Mouse (Mus musculus) spleen, adult 10 weeks (tissue): ENCODE data around the gene Olfr209. TPM values are rescaled to one million over a fixed set of nuclear protein-coding genes. Genes with fewer than 3 reads are reported as not detected.

Source experiments
- polyA plus RNA-seq: library from polyadenylated mRNA; stranded (reverse); fragments of 350-450 nt; fragmentation: Illumina TruSeq; extraction: RNeasy Lipid Tissue Mini Kit (QIAGEN cat#74804); gene quantifications from one replicate; pipeline ENCODE4 v1.2.3, GENCODE M21; 2015; ENCODE audit warnings: low replicate concordance; ENCODE audit not compliant: insufficient read depth

Gene Olfr209
- polyA plus RNA-seq, result not detected

DNA sequence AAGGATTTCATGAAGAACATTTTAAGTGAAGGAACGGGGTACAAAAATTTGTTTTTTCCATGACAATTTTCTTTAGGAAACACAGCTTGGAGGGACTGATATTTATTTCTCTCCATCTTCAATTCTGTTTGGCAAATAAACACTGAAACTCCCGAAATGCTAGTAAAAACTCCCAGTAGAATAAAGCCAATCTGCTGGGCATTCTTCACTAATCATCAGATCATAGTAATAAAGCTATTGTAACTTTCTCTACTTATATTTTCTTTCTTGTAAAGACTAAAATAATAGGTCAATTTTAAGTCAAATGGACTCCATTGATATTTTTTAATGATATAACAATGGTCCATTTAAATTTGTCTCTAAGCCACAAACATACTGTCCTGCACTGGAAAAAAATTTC is at the start of gene Olfr209:
TSS of gene Olfr209 (minus strand) at position 101 of the 400 bp plus-strand sequence.

GRCm38 (mm10) chr16:59407032-59407431 is 43.2 kb upstream of the Olfr209 start, which contains the start of gene Gabrr3:
Gabrr3 (plus strand) TSS chr16:59407332.

DNA sequence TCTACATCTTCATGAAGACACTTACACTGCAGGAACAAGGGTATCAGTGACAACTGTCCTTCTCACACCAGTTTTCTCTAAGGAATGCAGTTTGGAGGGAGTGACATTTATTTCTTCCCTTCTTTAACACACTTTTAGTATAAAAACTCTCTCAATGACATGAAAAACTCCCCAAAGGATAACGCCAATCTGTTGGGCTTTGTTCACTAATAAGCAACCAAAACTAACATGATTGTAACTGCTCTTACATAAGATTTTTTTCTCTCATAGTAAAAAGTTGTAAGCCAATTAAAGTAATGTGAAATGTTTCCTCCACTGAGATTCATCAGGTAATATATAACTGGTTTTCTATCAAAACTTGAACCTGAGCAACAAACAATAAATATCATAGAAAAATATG is 14.6 kb downstream of the Olfr209 start, which contains the start of gene Olfr206:
TSS of gene Olfr206 (minus strand) at position 101 of the 400 bp plus-strand sequence.

GRCm38 (mm10) chr16:59331038-59331437 is 32.8 kb downstream of the Olfr209 start, which contains the start of gene Olfr205:
Olfr205 (minus strand) TSS chr16:59331138.

DNA sequence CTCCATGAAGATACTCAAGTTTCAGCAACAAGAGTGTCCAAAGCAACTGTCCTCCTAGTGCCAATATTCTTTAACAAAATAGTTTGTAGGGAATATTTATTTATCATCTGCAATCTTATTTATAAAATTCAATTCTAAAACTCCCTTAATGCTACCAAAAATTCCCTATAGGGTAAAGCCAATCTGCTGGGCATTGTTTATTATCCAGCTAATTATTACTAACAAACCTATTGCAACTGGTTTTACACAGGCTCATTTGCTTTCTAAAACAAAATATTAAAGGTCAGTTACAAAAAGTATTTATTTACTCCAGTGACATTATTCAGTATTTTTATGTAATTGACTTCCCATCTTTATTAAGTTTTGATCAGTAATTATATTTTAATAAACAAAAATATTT is 45.6 kb downstream of the Olfr209 start, which contains the start of gene Olfr204:
TSS of gene Olfr204 (minus strand) at position 101 of the 400 bp plus-strand sequence.

Other genes starting within 250 kb of the Olfr209 start
- gene Olfr194, start 242.9 kb downstream of the Olfr209 start, polyA plus RNA-seq, result not detected
- not detected for gene Olfr195, start 216.9 kb downstream of the Olfr209 start, polyA plus RNA-seq
- gene Olfr196, start 193.5 kb downstream of the Olfr209 start, polyA plus RNA-seq, result not detected
- gene Olfr198, start 160.5 kb downstream of the Olfr209 start, polyA plus RNA-seq, result not detected
- gene Olfr199, start 144.2 kb downstream of the Olfr209 start, polyA plus RNA-seq, result not detected
- not detected for gene Olfr201, start 91.4 kb downstream of the Olfr209 start, polyA plus RNA-seq
- gene Olfr202, start 77.2 kb downstream of the Olfr209 start, polyA plus RNA-seq, result not detected
- not detected for gene Olfr203, start 65.1 kb downstream of the Olfr209 start, polyA plus RNA-seq
- gene Olfr204, start 45.7 kb downstream of the Olfr209 start, polyA plus RNA-seq, result not detected
- gene Olfr205, start 32.9 kb downstream of the Olfr209 start, polyA plus RNA-seq, result not detected
- gene Olfr206, start 14.7 kb downstream of the Olfr209 start, polyA plus RNA-seq, result not detected
- gene Gabrr3, start 43.3 kb upstream of the Olfr209 start, polyA plus RNA-seq, result not detected
- 66.3 TPM for gene Riox2, start 107.8 kb upstream of the Olfr209 start, polyA plus RNA-seq
- 10.6 TPM for gene Crybg3, start 237.0 kb upstream of the Olfr209 start, polyA plus RNA-seq